Comparison of ENCODE assay signal across 12 mouse cellular contexts in the genomic region with DNA sequence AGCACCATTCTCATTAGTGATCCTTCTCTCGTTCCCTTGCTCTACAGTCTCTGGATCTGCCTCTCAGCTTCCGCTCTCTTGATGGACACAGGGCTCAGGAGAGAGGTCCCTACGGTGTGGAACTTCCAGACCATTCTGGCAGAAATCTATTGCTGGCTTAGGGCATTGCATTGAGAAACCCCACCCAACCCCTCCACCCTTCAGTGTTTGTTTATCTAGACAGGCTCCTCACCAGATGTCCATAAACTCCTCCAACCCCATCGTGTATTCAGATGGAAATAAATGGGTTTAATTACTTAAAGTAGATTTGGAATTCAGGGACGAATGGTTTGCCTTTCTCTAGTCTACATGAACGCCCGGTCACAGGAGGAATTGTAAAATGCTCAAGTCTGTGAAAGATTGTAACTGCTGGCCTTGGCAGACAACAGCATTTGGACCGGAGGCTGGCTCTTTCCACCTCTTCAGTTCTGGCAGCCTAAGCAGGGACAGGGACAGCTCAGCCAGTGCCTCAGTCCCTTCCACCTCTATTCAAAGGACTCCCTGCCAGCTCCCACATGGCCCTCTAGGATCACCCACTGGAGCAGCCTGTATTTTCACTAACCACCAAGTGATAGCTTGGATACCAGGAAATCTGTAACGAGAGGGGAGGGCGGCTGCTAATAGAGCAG.
DNase-seq lines count a peak whose midpoint lies in the region; ATAC-seq lines count a peak whose summit lies in the region.
"Had no signal": no experiment of that assay in that cellular context is flagged by ENCODE, and none has a peak within 500 bp of the region (broad histone marks: within the 10 kb centered on the region; RNA-seq: fewer than 3 reads in every experiment).

No protein-coding gene starts in this region.

- H3K36me3 ChIP-seq in midbrain, embryonic 14.5 days (ENCODE audit: control insufficient read depth, insufficient read depth, low read length) = no peaks in the 10 kb centered on the region
- H3K36me3 ChIP-seq: embryonic facial prominence, embryonic 15.5 days; liver, embryonic 15.5 days had no signal

- H3K9me3 ChIP-seq in midbrain, embryonic 14.5 days (ENCODE audit: control insufficient read depth, low read length) = no peaks in the 10 kb centered on the region
- H3K9me3 ChIP-seq: embryonic facial prominence, embryonic 15.5 days; liver, embryonic 15.5 days had no signal

- peak; percentile 17 to 41 for DNase-seq in layer of hippocampus, postnatal 10 days (ENCODE audit: low spot score in 2 of 2)
- DNase-seq in layer of hippocampus, adult 8-10 months (ENCODE audit: low spot score in 2 of 2) = no peak
- peak; percentile 86 for DNase-seq in cerebellum, adult 9-11 months
- peak; percentile 47 for DNase-seq in midbrain, embryonic 14.5 days
- no peak for DNase-seq in adrenal gland, postnatal 10 days
- DNase-seq in kidney, adult 18-20 months = no peak
- DNase-seq in kidney, adult 9 months = no peak
- DNase-seq: kidney, postnatal 25 days; spleen, adult 18-20 months had no signal

- peak; percentile 97 for ATAC-seq in cerebellum, adult (ENCODE audit: insufficient number of reproducible peaks, low FRiP score, low TSS enrichment)
- no peak for ATAC-seq in midbrain, embryonic 14.5 days (ENCODE audit: low FRiP score, low TSS enrichment)

- H3K4me2 ChIP-seq in midbrain, embryonic 14.5 days (ENCODE audit: low read length) = no peak overlapping the region
- H3K4me2 ChIP-seq: embryonic facial prominence, embryonic 15.5 days; liver, embryonic 15.5 days had no signal

- no peaks in the 10 kb centered on the region for H3K27me3 ChIP-seq in midbrain, embryonic 14.5 days (ENCODE audit: control insufficient read depth, insufficient read depth, low read length)
- H3K27me3 ChIP-seq: embryonic facial prominence, embryonic 15.5 days; liver, embryonic 15.5 days had no signal

- 53% methylated on average over 10 of the region's 10 CpGs for WGBS in midbrain, embryonic 14.5 days

- no peak overlapping the region; the same call in 1 of the 2 replicates for H3K9ac ChIP-seq in midbrain, embryonic 14.5 days (replicated peaks; ENCODE audit: low read length)
- H3K9ac ChIP-seq: embryonic facial prominence, embryonic 15.5 days; liver, embryonic 15.5 days had no signal

- H3K4me1 ChIP-seq in midbrain, embryonic 14.5 days (ENCODE audit: control insufficient read depth, insufficient read depth, low read length) = peaks cover 11% of the 10 kb centered on the region; the same call in 1 of the 2 replicates
- H3K4me1 ChIP-seq: embryonic facial prominence, embryonic 15.5 days; liver, embryonic 15.5 days had no signal

- H3K4me3 ChIP-seq in midbrain, embryonic 14.5 days (replicated peaks; ENCODE audit: low read depth, low read length) = no peak overlapping the region
- H3K4me3 ChIP-seq: embryonic facial prominence, embryonic 15.5 days; liver, embryonic 15.5 days had no signal

- H3K27ac ChIP-seq in midbrain, embryonic 14.5 days (replicated peaks; ENCODE audit: low read depth, low read length) = no peak overlapping the region
- H3K27ac ChIP-seq: embryonic facial prominence, embryonic 15.5 days; liver, embryonic 15.5 days had no signal

Comparison
In these comparisons a context has a peak if more than half of its experiments do, and no peak if none do; other contexts are left out.
1. DNase-seq: peak in layer of hippocampus, postnatal 10 days (2 of 2), cerebellum, adult 9-11 months (single experiment) and midbrain, embryonic 14.5 days (single experiment); none in layer of hippocampus, adult 8-10 months (0 of 2), adrenal gland, postnatal 10 days (single experiment), kidney, adult 18-20 months (single experiment) and kidney, adult 9 months (single experiment).